Mouse (Mus musculus): ENCODE data around the gene Aanat. TPM values are rescaled to one million over a fixed set of nuclear protein-coding genes. Genes with fewer than 3 reads are reported as not detected.
"Not testable (repeated sequence)": the region's sequence is repeated elsewhere in the genome, so short reads cannot be mapped to it uniquely, and the experiment has no call there.

The Aanat gene
- total and polyA plus RNA-seq, 3 experiments: not detected

- DNase-seq: not testable (repeated sequence)
These were observed 24.9 kb downstream of the Aanat start for GRCm38 (mm10) chr11:116611168-116611567.

GRCm38 (mm10) chr11:116611883-116612282 lies 25.7 kb downstream of the Aanat start:
- DNase-seq: no peak

DNA sequence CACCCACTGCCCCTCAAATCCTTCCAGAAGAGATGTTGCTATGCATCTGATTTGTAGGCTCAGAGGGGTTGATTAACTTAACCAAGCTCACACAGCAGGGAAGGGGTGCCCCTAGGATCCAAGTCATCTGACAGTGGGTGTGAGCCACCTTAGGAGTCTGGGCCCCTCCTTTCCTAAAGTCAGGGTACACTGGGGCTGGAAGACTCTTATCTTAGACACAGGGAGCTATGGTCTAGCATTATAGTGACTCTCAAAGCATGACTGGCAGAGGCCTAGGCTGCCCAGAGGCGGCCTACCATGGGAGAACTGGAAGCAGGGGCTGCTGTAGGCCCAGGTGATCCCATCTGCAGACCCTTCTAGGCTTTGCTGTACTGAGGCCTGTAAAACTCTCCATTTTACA lies 26.3 kb downstream of the Aanat start:
- DNase-seq: no peak

- no peak for DNase-seq
These were observed 27.0 kb downstream of the Aanat start for GRCm38 (mm10) chr11:116613234-116613633.

GRCm38 (mm10) chr11:116615735-116616437 lies 29.7 kb downstream of the Aanat start:
- DNase-seq: peak; percentile 62

GRCm38 (mm10) chr11:116616438-116617118 lies 30.3 kb downstream of the Aanat start:
- DNase-seq: peak; percentile 50

- peak; percentile 57 for DNase-seq
These were observed 31.4 kb downstream of the Aanat start for GRCm38 (mm10) chr11:116617641-116618040.

DNA sequence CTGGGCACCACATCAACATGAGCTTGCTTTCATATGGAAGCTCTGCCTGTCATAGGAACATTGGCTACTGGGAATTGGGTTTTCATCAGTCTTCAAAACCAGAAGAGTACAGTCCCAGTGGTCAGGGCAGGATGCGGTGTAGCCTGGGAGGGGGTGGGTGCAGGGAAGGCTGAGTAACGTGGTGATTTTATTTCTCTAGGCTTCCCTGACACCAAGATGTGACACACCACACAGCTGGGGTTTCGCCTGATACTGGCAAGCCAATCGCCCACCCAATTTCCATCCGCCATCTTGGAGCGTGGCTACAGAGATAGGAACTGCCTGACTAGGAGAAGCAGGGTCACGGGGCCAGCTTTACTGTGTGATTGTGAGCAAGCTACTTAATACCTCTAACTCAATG lies 32.4 kb downstream of the Aanat start:
- no peak for DNase-seq

DNA sequence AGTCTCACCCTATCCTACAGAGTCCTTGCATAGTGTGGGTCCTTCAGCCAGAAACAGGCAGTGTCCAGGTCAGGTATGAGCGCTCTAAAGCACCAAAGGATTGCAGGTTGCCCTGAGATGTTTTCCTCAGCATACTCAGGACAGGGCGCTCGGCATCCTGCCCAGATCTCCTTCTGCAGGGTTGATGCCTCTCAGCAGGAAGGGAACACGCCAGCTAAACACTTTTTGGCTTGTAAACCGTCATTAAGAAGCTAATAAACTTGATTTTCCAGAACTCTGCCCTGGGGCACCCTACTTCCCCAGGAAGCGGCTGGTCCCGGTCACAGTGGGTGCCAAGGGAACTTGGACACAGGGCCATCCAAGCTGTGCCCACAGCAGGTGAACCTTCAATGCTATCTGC lies 32.9 kb downstream of the Aanat start:
- no peak for DNase-seq

DNA sequence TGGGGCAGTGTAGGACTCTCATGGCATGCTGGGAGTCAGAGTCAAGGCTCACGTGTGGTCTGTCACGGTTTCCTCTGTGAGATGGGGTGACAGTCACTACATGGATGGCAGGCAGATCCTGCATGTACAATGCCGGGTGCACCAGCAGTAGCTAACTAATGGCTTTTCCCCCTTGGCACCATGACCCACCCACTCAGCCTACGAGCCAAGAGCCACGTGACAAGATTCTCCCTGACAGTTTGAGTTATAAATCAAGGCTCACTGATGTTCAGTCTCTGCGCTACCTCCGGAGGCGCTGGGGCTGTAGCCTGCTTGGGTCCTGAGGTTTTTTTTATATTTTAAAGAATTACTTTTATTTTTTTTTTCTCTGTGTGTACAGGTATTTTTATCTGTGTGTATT lies 33.3 kb downstream of the Aanat start:
- no peak for DNase-seq

- DNase-seq: no peak
These were observed 33.8 kb downstream of the Aanat start for GRCm38 (mm10) chr11:116620073-116620472.

- peak; percentile 53 for DNase-seq
These were observed 34.5 kb downstream of the Aanat start for GRCm38 (mm10) chr11:116620559-116621253.

DNA sequence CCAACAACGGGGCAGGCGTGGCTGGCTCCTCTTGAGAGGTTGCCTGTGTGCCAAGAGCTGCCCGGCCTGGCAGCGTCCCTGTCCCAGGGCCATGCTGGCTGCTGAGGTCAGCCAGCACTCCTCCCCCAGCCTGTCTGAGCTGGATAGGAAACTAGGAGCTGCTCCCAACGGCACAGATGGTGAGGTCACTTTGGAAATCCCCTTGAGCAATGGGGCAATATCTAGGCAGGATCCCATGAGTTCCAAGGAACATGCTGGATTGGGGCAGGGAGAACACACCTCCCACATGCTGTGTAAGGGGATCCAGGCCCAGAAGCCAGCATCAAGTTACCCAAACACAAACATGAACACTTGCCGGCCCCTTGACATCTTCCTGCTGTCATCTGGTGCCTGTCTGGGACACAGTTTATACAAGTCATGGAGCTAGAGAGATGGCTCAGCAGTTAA lies 35.0 kb downstream of the Aanat start:
- DNase-seq: peak; percentile 97

DNA sequence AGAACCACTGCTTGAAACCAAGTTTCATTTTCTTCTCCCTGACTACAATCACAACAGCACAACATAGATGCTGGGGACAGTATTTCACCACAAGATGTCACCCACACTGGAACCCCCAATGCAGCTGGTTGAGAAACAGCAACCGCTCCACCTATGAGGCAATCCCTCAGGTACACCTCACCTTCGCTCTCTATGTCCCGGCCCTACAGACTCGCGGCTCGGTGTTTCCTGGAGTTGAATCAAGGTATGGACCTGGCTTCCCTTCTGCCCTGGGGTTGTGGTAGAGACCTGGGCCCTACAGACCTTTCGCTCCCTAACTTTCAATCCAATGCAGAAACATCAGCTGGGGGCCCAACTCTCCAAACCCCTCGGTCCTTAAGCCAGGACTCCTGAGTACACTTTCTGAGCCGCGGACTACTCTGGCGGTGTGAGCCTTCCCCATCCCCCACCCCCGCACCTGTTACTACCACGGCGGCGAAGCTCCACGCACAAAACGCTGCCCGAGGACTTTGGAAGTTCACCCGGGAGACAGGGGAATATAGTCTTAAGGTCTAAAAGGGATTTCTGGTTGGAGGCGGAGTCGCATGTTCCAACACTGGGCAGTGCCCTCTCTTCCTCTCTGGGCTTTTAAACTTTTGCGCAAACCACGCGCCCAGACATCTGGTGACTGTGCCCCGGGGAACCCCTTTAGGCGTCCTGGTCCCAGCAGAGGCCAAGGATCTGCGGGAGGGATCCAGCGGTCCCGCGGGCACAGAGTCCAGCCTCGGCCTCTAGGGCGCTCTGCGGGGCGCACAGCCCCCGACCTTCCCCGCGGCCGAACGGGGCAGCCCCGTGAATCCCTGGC lies 37.3 kb downstream of the Aanat start:
- peak; percentile 48 for DNase-seq

DNA sequence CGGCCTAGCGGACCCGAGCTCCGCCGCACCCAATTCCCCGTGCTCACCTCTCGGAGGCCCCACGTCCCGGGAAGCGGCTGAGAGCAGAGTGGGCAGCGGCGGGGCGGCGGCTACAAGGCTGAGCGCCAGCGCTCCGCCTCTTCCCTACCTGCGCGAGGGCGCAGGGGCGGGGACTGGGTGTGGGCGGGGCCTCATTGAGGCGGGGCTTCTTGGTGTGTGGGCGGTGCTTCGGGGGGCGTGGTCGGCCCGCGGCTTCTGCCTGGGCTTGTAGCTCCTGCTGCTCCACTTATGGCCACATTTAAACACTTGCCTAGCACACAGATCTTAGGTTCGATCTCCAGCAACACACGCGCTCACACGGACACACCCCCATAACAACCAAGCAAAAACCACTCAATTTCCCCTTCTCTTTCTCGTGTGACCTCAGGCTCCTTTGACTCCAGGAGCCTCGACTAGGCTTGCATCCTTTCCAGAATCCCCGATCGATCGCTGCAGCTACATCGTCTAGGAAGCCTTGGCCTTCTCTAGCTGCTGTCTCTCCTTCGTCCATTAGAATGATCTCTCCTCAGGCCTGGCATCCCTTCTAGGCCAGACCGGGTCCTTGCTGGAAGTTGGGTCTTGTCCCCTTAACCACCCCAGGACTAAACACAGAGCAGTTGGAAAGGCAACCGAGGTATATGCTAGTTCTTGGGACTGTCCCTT lies 38.0 kb downstream of the Aanat start:
- peak; percentile 93 for DNase-seq

GRCm38 (mm10) chr11:116625081-116626000 lies 39.1 kb downstream of the Aanat start:
- no peak for DNase-seq

DNA sequence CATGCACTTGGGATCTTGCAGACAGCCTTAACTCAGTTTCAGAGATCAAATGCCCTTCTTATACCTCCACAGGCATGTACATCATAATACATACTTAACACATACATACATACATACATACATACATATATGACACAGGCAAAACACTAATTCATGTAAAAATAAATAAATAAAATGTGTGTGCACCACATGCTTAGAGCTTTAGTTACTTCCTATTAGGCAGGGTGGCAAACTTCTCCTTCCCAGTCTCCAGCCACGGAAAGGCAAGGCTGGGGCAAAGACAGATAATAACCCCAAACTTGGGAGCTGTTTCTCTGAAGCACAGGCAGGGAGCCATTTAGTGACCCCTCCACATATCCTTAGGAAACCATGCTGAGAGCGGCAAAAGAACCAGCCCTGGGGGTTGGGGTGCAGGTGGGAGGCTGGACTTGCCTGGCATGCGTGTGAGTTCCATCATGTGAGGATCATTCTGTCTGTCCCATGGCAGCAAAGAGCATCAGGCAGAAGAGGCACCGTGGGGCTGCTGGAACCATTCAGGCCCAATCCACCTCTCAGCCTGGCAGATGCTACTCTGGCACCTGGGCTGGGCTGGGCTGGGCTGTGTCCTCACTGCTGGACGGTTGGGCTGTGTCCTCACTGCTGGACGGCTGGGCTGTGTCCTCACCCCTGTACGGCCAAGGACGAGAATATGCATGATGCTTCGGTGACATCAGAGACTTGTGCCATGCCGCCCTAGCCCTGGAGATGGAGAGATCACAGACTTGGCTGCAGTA lies 40.3 kb downstream of the Aanat start, which contains the start of gene Rhbdf2:
Gene Rhbdf2 (minus strand): TSS at position 721 of the 773 bp plus-strand sequence.
- no peak for DNase-seq

GRCm38 (mm10) chr11:116627072-116628020 lies 41.1 kb downstream of the Aanat start:
- DNase-seq: no peak
